Mouse (Mus musculus) limb, embryonic 14.5 days (tissue): Measurements from ENCODE around the gene Dscaml1. TPM values are rescaled to one million over a fixed set of nuclear protein-coding genes. Genes with fewer than 3 reads are reported as not detected.

Source experiments
- ATAC-seq: fragments of 200-750 bp; cut with Nextera tagmentation; 2 replicates; pipeline ENCODE4 v1.8.0; 2017; ENCODE audit warnings: low read depth, moderate number of reproducible peaks, moderate TSS enrichment; ENCODE audit not compliant: low FRiP score
- DNase-seq: peaks from one replicate; pipeline ENCODE4 v3.0.0-alpha.2; 2015; ENCODE audit warnings: low spot score
- H3K27ac ChIP-seq: fragments of 300-500 bp; sonication (generic); replicated peaks from 2 replicates; pipeline ENCODE4 v1.5.1; 2014; ENCODE audit warnings: low read depth, mild to moderate bottlenecking, low read length, moderate library complexity, mixed read lengths
- H3K27me3 ChIP-seq: fragments of 300-500 bp; sonication (generic); 2 replicates; pipeline ENCODE4 v1.6.1; 2014; ENCODE audit warnings: low read length, mixed read lengths; ENCODE audit not compliant: control insufficient read depth, insufficient read depth
- H3K36me3 ChIP-seq: fragments of 300-500 bp; sonication (generic); 2 replicates; pipeline ENCODE4 v1.6.1; 2014; ENCODE audit warnings: mild to moderate bottlenecking, low read length, moderate library complexity, mixed read lengths; ENCODE audit not compliant: control insufficient read depth, insufficient read depth
- H3K4me1 ChIP-seq: fragments of 300-500 bp; sonication (generic); 2 replicates; pipeline ENCODE4 v1.6.1; 2014; ENCODE audit warnings: antibody characterized with exemption, low read length, mixed read lengths; ENCODE audit not compliant: control insufficient read depth, insufficient read depth
- H3K4me2 ChIP-seq: fragments of 300-500 bp; sonication (generic); replicated peaks from 2 replicates; pipeline ENCODE4 v1.6.1; 2014; ENCODE audit warnings: low read depth, mild to moderate bottlenecking, low read length, moderate library complexity; ENCODE audit not compliant: severe bottlenecking
- H3K4me3 ChIP-seq: fragments of 300-500 bp; sonication (generic); replicated peaks from 2 replicates; pipeline ENCODE4 v1.5.1; 2014; ENCODE audit warnings: low read length
- H3K9ac ChIP-seq: fragments of 300-500 bp; sonication (generic); 2 replicates; pipeline ENCODE4 v1.6.1; 2014; ENCODE audit warnings: mild to moderate bottlenecking, low read depth, low read length, moderate library complexity; ENCODE audit not compliant: severe bottlenecking
- H3K9me3 ChIP-seq: fragments of 300-500 bp; sonication (generic); 2 replicates; pipeline ENCODE4 v1.6.1; 2016; ENCODE audit warnings: low read length; ENCODE audit not compliant: control insufficient read depth
- POLR2A ChIP-seq: fragments of 200-500 bp; IDR thresholded peaks from 2 replicates; pipeline ENCODE4 v1.8.0; 2012; ENCODE audit warnings: inconsistent platforms, mild to moderate bottlenecking, moderate library complexity, borderline replicate concordance; ENCODE audit not compliant: insufficient read depth, insufficient read length; ENCODE audit errors: extremely low read depth
- WGBS: fragments of 180-500 bp; shearing (Covaris S2); extraction: QIAGEN DNeasy Blood & Tissue Kit; methylation state at CpG from one replicate; pipeline ENCODE4 v1.1.7; 2014; 5-methylcytosine and 5-hydroxymethylcytosine counted together
- polyA plus RNA-seq, 2 experiments: library from polyadenylated mRNA; depleted of rRNA in 1 of 2; stranded (reverse) in 1 of 2; unstranded in 1 of 2; fragments of >200 nt; fragmentation: Nextera tagmentation in 1 of 2; extraction: Ambion mirVana in 1 of 2; gene quantifications; 2 replicates each; pipeline versions ENCODE4 v1.2.1 to v1.2.3; 2012 to 2014

The Dscaml1 gene
- polyA plus RNA-seq, 2 experiments: 0.43 to 1.0 TPM

- Histone ChIP-seq H3K27ac (no peak overlapping the region), H3K4me2 (no peak overlapping the region), H3K27me3 (no peaks in the 10 kb centered on the region), H3K4me1 (no peaks in the 10 kb centered on the region), H3K36me3 (no peaks in the 10 kb centered on the region), H3K9me3 (no peaks in the 10 kb centered on the region), H3K4me3 (no peak overlapping the region), H3K9ac (no peak overlapping the region)
- TF ChIP-seq POLR2A: no peak
- DNase-seq: no peak
- WGBS: 81% methylated on average over 5 of the region's 5 CpGs
- no peak for ATAC-seq
Measured at GRCm38 (mm10) chr9:45731851-45732250, 305.4 kb downstream of the Dscaml1 start.

GRCm38 (mm10) chr9:45733246-45733645 is 306.8 kb downstream of the Dscaml1 start:
- DNase-seq (no peak), ATAC-seq (no peak)
- Histone ChIP-seq H3K27ac (no peak overlapping the region), H3K27me3 (no peaks in the 10 kb centered on the region), H3K9me3 (no peaks in the 10 kb centered on the region), H3K4me2 (no peak overlapping the region), H3K4me1 (no peaks in the 10 kb centered on the region), H3K4me3 (no peak overlapping the region), H3K36me3 (no peaks in the 10 kb centered on the region), H3K9ac (no peak overlapping the region)
- 66% methylated on average over 6 of the region's 6 CpGs for WGBS
- TF ChIP-seq POLR2A: no peak

- H3K4me2 ChIP-seq: no peak overlapping the region
- 55% methylated on average over 12 of the region's 12 CpGs for WGBS
- H3K27ac ChIP-seq: no peak overlapping the region
- H3K4me3 ChIP-seq: no peak overlapping the region
- no peaks in the 10 kb centered on the region for H3K9me3 ChIP-seq
- ATAC-seq (no peak), DNase-seq (no peak)
- H3K9ac ChIP-seq: no peak overlapping the region
- TF ChIP-seq POLR2A: no peak
- H3K4me1 ChIP-seq: no peaks in the 10 kb centered on the region
- no peaks in the 10 kb centered on the region for H3K27me3 ChIP-seq
- H3K36me3 ChIP-seq: no peaks in the 10 kb centered on the region
Measured at GRCm38 (mm10) chr9:45739001-45739701, 312.7 kb downstream of the Dscaml1 start.

- ATAC-seq (no peak; the same call in 1 of the 2 replicates), DNase-seq (peak; percentile 74)
- H3K4me2 ChIP-seq: no peak overlapping the region
- WGBS: 63% methylated on average over 17 of the region's 17 CpGs
- H3K9me3 ChIP-seq: no peaks in the 10 kb centered on the region
- H3K36me3 ChIP-seq: no peaks in the 10 kb centered on the region
- H3K9ac ChIP-seq: no peak overlapping the region
- no peak overlapping the region for H3K27ac ChIP-seq
- no peaks in the 10 kb centered on the region for H3K27me3 ChIP-seq
- no peak for TF ChIP-seq POLR2A
- no peaks in the 10 kb centered on the region for H3K4me1 ChIP-seq
- no peak overlapping the region for H3K4me3 ChIP-seq
Measured at GRCm38 (mm10) chr9:45739702-45740583, 313.5 kb downstream of the Dscaml1 start.

GRCm38 (mm10) chr9:45740584-45740980 is 314.2 kb downstream of the Dscaml1 start:
- Histone ChIP-seq H3K4me1 (no peaks in the 10 kb centered on the region), H3K4me3 (no peak overlapping the region), H3K4me2 (no peak overlapping the region), H3K27ac (no peak overlapping the region), H3K27me3 (no peaks in the 10 kb centered on the region), H3K9ac (no peak overlapping the region), H3K9me3 (no peaks in the 10 kb centered on the region), H3K36me3 (no peaks in the 10 kb centered on the region)
- no peak for TF ChIP-seq POLR2A
- 56% methylated on average over 2 of the region's 2 CpGs for WGBS
- DNase-seq (peak; percentile 14), ATAC-seq (no peak)
